Mouse (Mus musculus): ENCODE data around the gene Gnb3. TPM values are rescaled to one million over a fixed set of nuclear protein-coding genes. Genes with fewer than 3 reads are reported as not detected.
A peak's percentile ranks its signal among the peaks of the same experiment; 100 is the strongest.

Gnb3 gene
- total and polyA plus RNA-seq, 3 experiments = 0.64 to 4.1 (median 2.2) TPM

- TF ChIP-seq PAX5 (IDR thresholded peaks at IDR 0.05; ENCODE audit: low read length) = no peak
- TF ChIP-seq SIN3A (IDR thresholded peaks at IDR 0.05; ENCODE audit: low read length) = no peak
- no peak for TF ChIP-seq EP300 (IDR thresholded peaks at IDR 0.05; ENCODE audit: low read length)
- no peak for TF ChIP-seq JUND (conservative IDR thresholded peaks at IDR 0.05; ENCODE audit: low read depth, low read length)
- TF ChIP-seq SMC3 (IDR thresholded peaks at IDR 0.05; ENCODE audit: low read depth, low read length) = no peak
- no peak for TF ChIP-seq ZNF384 (IDR thresholded peaks at IDR 0.05; ENCODE audit: low read depth, low read length)
- TF ChIP-seq GABPA (IDR thresholded peaks at IDR 0.05; ENCODE audit: insufficient replicate concordance, low read depth, low read length) = no peak
- TF ChIP-seq NELFE (IDR thresholded peaks at IDR 0.05; ENCODE audit: low read depth, low read length) = no peak
- no peak for TF ChIP-seq TCF12 (IDR thresholded peaks at IDR 0.05; ENCODE audit: low read depth, low read length)
- TF ChIP-seq MAX (IDR thresholded peaks at IDR 0.05; ENCODE audit: low read length) = no peak
- TF ChIP-seq BHLHE40 (IDR thresholded peaks at IDR 0.05; ENCODE audit: low read depth, low read length) = no peak
- no peak for TF ChIP-seq KAT2A (IDR thresholded peaks at IDR 0.05; ENCODE audit: insufficient replicate concordance, low read length)
- TF ChIP-seq TBP (conservative IDR thresholded peaks at IDR 0.05; ENCODE audit: low read depth, low read length) = no peak
- no peak for TF ChIP-seq POLR2A (IDR thresholded peaks at IDR 0.05; ENCODE audit: low read depth, low read length)
- Histone ChIP-seq H3K79me2 (replicated peaks; ENCODE audit: control insufficient read depth, extremely low read depth, insufficient read depth, poor library complexity, severe bottlenecking) (no peaks in the 10 kb centered on the region), H3K27me3 (replicated peaks) (peaks cover 39% of the 10 kb centered on the region), H3K36me3 (replicated peaks in 1 of 2; ENCODE audit: control insufficient read depth in 1 of 2, insufficient read depth in 1 of 2, low read length in 1 of 2) (no peaks in the 10 kb centered on the region), H3K9ac (ENCODE audit: insufficient read depth, low read depth) (no peak overlapping the region), H3K9me3 (replicated peaks; ENCODE audit: low read length) (no peaks in the 10 kb centered on the region), H3K4me3 (replicated peaks in 1 of 3; ENCODE audit: low read depth in 2 of 3, low read length in 2 of 3, poor library complexity in 1 of 3) (peak overlapping the region in 1 of 3 experiments; percentile 54), H3K4me2 (ENCODE audit: insufficient read depth, low read depth, poor library complexity, severe bottlenecking) (peak overlapping the region; percentile 73), H3K4me1 (ENCODE audit: control insufficient read depth in 1 of 2, insufficient read depth in 2 of 2) (peaks cover 5 to 13% of the 10 kb centered on the region in 2 experiments), H3K27ac (ENCODE audit: insufficient read depth, low read depth) (no peak overlapping the region)
- in situ Hi-C loops (cut with MboI; ENCODE audit: low pct_ligation_motif_present, low pct_unique_long_range_greater_than_20kb, low sequenced_read_pairs) = loop anchor here (25.0 kb wide), 1 partner anchor 181 kb away; the partner anchor contains the start of genes Acrbp and Ing4
- no peak for DNase-seq (ENCODE audit: extremely low read depth)
- dilution Hi-C loops (cut with MboI; ENCODE audit: extremely low pct_ligation_motif_present, extremely low pct_unique_long_range_greater_than_20kb, low sequenced_read_pairs) = no loop called here
Observed at GRCm38 (mm10) chr6:124856321-124856720, 16.2 kb upstream of the Gnb3 start.

- H3K36me3 ChIP-seq (replicated peaks in 1 of 2; ENCODE audit: control insufficient read depth in 1 of 2, insufficient read depth in 1 of 2, low read length in 1 of 2) = no peaks in the 10 kb centered on the region
- H3K4me3 ChIP-seq (replicated peaks in 1 of 3; ENCODE audit: low read depth in 2 of 3, low read length in 2 of 3, poor library complexity in 1 of 3) = no peak overlapping the region
- H3K4me1 ChIP-seq (ENCODE audit: control insufficient read depth in 1 of 2, insufficient read depth in 2 of 2) = peaks cover 0 to 6% of the 10 kb centered on the region in 2 experiments; a peak in 2 of 4 replicates
- no peak overlapping the region for H3K27ac ChIP-seq (ENCODE audit: insufficient read depth, low read depth)
- dilution Hi-C loops (cut with MboI; ENCODE audit: extremely low pct_ligation_motif_present, extremely low pct_unique_long_range_greater_than_20kb, low sequenced_read_pairs) = no loop called here
- peaks cover 44% of the 10 kb centered on the region for H3K27me3 ChIP-seq (replicated peaks)
- H3K9ac ChIP-seq (ENCODE audit: insufficient read depth, low read depth) = no peak overlapping the region
- H3K4me2 ChIP-seq (ENCODE audit: insufficient read depth, low read depth, poor library complexity, severe bottlenecking) = no peak overlapping the region
- no peaks in the 10 kb centered on the region for H3K9me3 ChIP-seq (replicated peaks; ENCODE audit: low read length)
- no peaks in the 10 kb centered on the region for H3K79me2 ChIP-seq (replicated peaks; ENCODE audit: control insufficient read depth, extremely low read depth, insufficient read depth, poor library complexity, severe bottlenecking)
- in situ Hi-C loops (cut with MboI; ENCODE audit: low pct_ligation_motif_present, low pct_unique_long_range_greater_than_20kb, low sequenced_read_pairs) = loop anchor here (25.0 kb wide), 1 partner anchor 183 kb away; the partner anchor contains the start of genes Acrbp and Ing4
- TF ChIP-seq ELF1 (IDR thresholded peaks at IDR 0.05; ENCODE audit: low read depth, low read length) (no peak), POLR2A (IDR thresholded peaks at IDR 0.05; ENCODE audit: low read depth, low read length) (no peak), TBP (conservative IDR thresholded peaks at IDR 0.05; ENCODE audit: low read depth, low read length) (no peak), EP300 (IDR thresholded peaks at IDR 0.05; ENCODE audit: low read length) (no peak)
- no peak for DNase-seq (ENCODE audit: extremely low read depth)
Observed at GRCm38 (mm10) chr6:124854647-124855046, 14.6 kb upstream of the Gnb3 start.

Data from CH12.LX (cell line).